ENCODE assay signal across 20 mouse cellular contexts in genomic region chr11:107682694-107683355, GRCm38 (mm10). TPM values are rescaled to one million over a fixed set of nuclear protein-coding genes. Genes with fewer than 3 reads are reported as not detected.
DNase-seq lines count a peak whose midpoint lies in the region; ATAC-seq lines count a peak whose summit lies in the region.
"Had no signal": no experiment of that assay in that cellular context is flagged by ENCODE, and none has a peak within 500 bp of the region (broad histone marks: within the 10 kb centered on the region; RNA-seq: fewer than 3 reads in every experiment).

No protein-coding gene starts in this region.

- H3K36me3 ChIP-seq in neural tube, embryonic 14.5 days (ENCODE audit: control insufficient read depth, insufficient read depth, low read length) = 0 out of 2 replicates have a peak, but pooled peaks cover 4% of the 10 kb centered on the region
- H3K36me3 ChIP-seq in neural tube, embryonic 15.5 days = peaks cover 17% of the 10 kb centered on the region
- H3K36me3 ChIP-seq in hindbrain, embryonic 11.5 days (ENCODE audit: control insufficient read depth, insufficient read depth, low read length) = peaks cover 9% of the 10 kb centered on the region; the same call in 1 of the 2 replicates
- peaks cover 17% of the 10 kb centered on the region for H3K36me3 ChIP-seq in midbrain, embryonic 12.5 days

- no peak overlapping the region for H3K4me3 ChIP-seq in neural tube, embryonic 14.5 days (ENCODE audit: low read depth, low read length)
- H3K4me3 ChIP-seq in neural tube, embryonic 15.5 days (replicated peaks) = no peak overlapping the region
- H3K4me3 ChIP-seq in hindbrain, embryonic 11.5 days (ENCODE audit: low read depth, low read length) = no peak overlapping the region
- H3K4me3 ChIP-seq in midbrain, embryonic 12.5 days = no peak overlapping the region
- H3K4me3 ChIP-seq: heart, adult 2 months; kidney, embryonic 15.5 days; limb, embryonic 15.5 days had no signal

- no peaks in the 10 kb centered on the region for H3K27me3 ChIP-seq in neural tube, embryonic 14.5 days (ENCODE audit: control insufficient read depth, insufficient read depth, low read length)
- H3K27me3 ChIP-seq in neural tube, embryonic 15.5 days (replicated peaks) = no peaks in the 10 kb centered on the region
- no peaks in the 10 kb centered on the region for H3K27me3 ChIP-seq in hindbrain, embryonic 11.5 days (ENCODE audit: control insufficient read depth, insufficient read depth, low read length)
- H3K27me3 ChIP-seq in midbrain, embryonic 12.5 days = no peaks in the 10 kb centered on the region
- H3K27me3 ChIP-seq: kidney, embryonic 15.5 days; limb, embryonic 15.5 days had no signal

- H3K4me2 ChIP-seq in neural tube, embryonic 14.5 days (ENCODE audit: low read depth, low read length) = no peak overlapping the region
- no peak overlapping the region for H3K4me2 ChIP-seq in neural tube, embryonic 15.5 days
- no peak overlapping the region for H3K4me2 ChIP-seq in hindbrain, embryonic 11.5 days (replicated peaks; ENCODE audit: low read depth, low read length)
- no peak overlapping the region for H3K4me2 ChIP-seq in midbrain, embryonic 12.5 days (replicated peaks)
- H3K4me2 ChIP-seq: kidney, embryonic 15.5 days; limb, embryonic 15.5 days had no signal

- no peak for ATAC-seq in neural tube, embryonic 14.5 days (ENCODE audit: low read depth)
- ATAC-seq in neural tube, embryonic 15.5 days (ENCODE audit: low FRiP score) = no peak; the same call in 1 of the 2 replicates
- peak; percentile 45; the same call in 1 of the 2 replicates for ATAC-seq in hindbrain, embryonic 11.5 days (ENCODE audit: low FRiP score)
- ATAC-seq in midbrain, embryonic 12.5 days (ENCODE audit: low FRiP score, low read depth) = peak; percentile 63; the same call in 1 of the 2 replicates
- ATAC-seq: inflammation-experienced regulatory T-cells, adult 6 months had no signal

- H3K4me1 ChIP-seq in neural tube, embryonic 14.5 days (ENCODE audit: control insufficient read depth, insufficient read depth, low read length) = peaks cover 18% of the 10 kb centered on the region
- peaks cover 20% of the 10 kb centered on the region for H3K4me1 ChIP-seq in neural tube, embryonic 15.5 days
- H3K4me1 ChIP-seq in hindbrain, embryonic 11.5 days (replicated peaks; ENCODE audit: control insufficient read depth, insufficient read depth, low read length) = peaks cover 13% of the 10 kb centered on the region
- peaks cover 27% of the 10 kb centered on the region for H3K4me1 ChIP-seq in midbrain, embryonic 12.5 days

- WGBS in neural tube, embryonic 14.5 days = 42% methylated on average over 9 of the region's 9 CpGs
- 49% methylated on average over 9 of the region's 9 CpGs for WGBS in neural tube, embryonic 15.5 days
- 35% methylated on average over 9 of the region's 9 CpGs for WGBS in hindbrain, embryonic 11.5 days
- WGBS in midbrain, embryonic 12.5 days = 28% methylated on average over 9 of the region's 9 CpGs

- H3K9ac ChIP-seq in neural tube, embryonic 14.5 days (replicated peaks; ENCODE audit: low read depth, low read length) = no peak overlapping the region
- no peak overlapping the region for H3K9ac ChIP-seq in neural tube, embryonic 15.5 days (replicated peaks)
- H3K9ac ChIP-seq in hindbrain, embryonic 11.5 days (ENCODE audit: low read depth, low read length) = no peak overlapping the region
- peak overlapping the region; percentile 21; the same call in 1 of the 2 replicates for H3K9ac ChIP-seq in midbrain, embryonic 12.5 days (replicated peaks)
- H3K9ac ChIP-seq: kidney, embryonic 15.5 days; limb, embryonic 15.5 days had no signal

- peak; percentile 30 for DNase-seq in hindbrain, embryonic 11.5 days (ENCODE audit: low spot score)
- DNase-seq in layer of hippocampus, postnatal 36 days = no peak
- no peak for DNase-seq in kidney, postnatal 10 days
- no peak for DNase-seq in kidney, postnatal 14 days
- no peak for DNase-seq in cerebellum, adult 18-20 months
- DNase-seq: adrenal gland, postnatal 14 days; cerebellum, adult 9-10 months; heart, adult 2 months; lung, adult 18-20 months; right cerebral cortex, postnatal 25 days; thymus, postnatal 36 days had no signal

- no peaks in the 10 kb centered on the region for H3K9me3 ChIP-seq in neural tube, embryonic 14.5 days (ENCODE audit: control insufficient read depth, low read length)
- no peaks in the 10 kb centered on the region for H3K9me3 ChIP-seq in neural tube, embryonic 15.5 days (replicated peaks)
- no peaks in the 10 kb centered on the region for H3K9me3 ChIP-seq in hindbrain, embryonic 11.5 days (ENCODE audit: control insufficient read depth, low read length)
- H3K9me3 ChIP-seq in midbrain, embryonic 12.5 days = no peaks in the 10 kb centered on the region
- H3K9me3 ChIP-seq: kidney, embryonic 15.5 days; limb, embryonic 15.5 days had no signal

- H3K27ac ChIP-seq in neural tube, embryonic 14.5 days (ENCODE audit: low read depth, low read length) = peak overlapping the region; percentile 23; the same call in 1 of the 2 replicates
- no peak overlapping the region; the same call in 1 of the 2 replicates for H3K27ac ChIP-seq in neural tube, embryonic 15.5 days (replicated peaks)
- H3K27ac ChIP-seq in hindbrain, embryonic 11.5 days (ENCODE audit: low read depth, low read length) = peak overlapping the region; percentile 51; the same call in 1 of the 2 replicates
- H3K27ac ChIP-seq in midbrain, embryonic 12.5 days (replicated peaks) = peak overlapping the region; percentile 60
- H3K27ac ChIP-seq: heart, adult 2 months; kidney, embryonic 15.5 days; limb, embryonic 15.5 days; macrophage had no signal

RNA-seq across cellular contexts. Expression of gene Cacng1, which starts 33.5 kb away (rescaled TPM):
- 1.1 TPM in 1 of 2 replicates, not detected in the other for polyA plus RNA-seq in neural tube, embryonic 14.5 days (2014; fragmentation: Nextera tagmentation; extraction: Ambion mirVana)
- 1.0 and 1.9 TPM in 2 replicates for polyA plus RNA-seq in neural tube, embryonic 15.5 days (2015; fragmentation: Nextera tagmentation; extraction: Ambion mirVana)
- polyA plus RNA-seq in hindbrain, embryonic 11.5 days (2014; fragmentation: Nextera tagmentation; extraction: Ambion mirVana) = 0.36 and 0.43 TPM in 2 replicates
- polyA plus RNA-seq in midbrain, embryonic 12.5 days (2016; fragmentation: Nextera tagmentation; extraction: Ambion mirVana) = 0.18 and 0.19 TPM in 2 replicates
- not detected for total RNA-seq in layer of hippocampus, postnatal 36 days (2021)
- total RNA-seq: heart, adult 2 months; left cerebral cortex, postnatal 14 days had no signal
- polyA plus RNA-seq: heart, postnatal 0 days; inflammation-experienced regulatory T-cells, adult 6 months; macrophage had no signal

Comparison
In these comparisons a context has a peak if more than half of its experiments do, and no peak if none do; other contexts are left out.
1. ATAC-seq: peak in hindbrain, embryonic 11.5 days (single experiment) and midbrain, embryonic 12.5 days (single experiment); none in neural tube, embryonic 14.5 days (single experiment) and neural tube, embryonic 15.5 days (single experiment).